Mouse (Mus musculus) urinary bladder, adult 2 months (tissue): ENCODE results near the gene Tmem52. TPM values are rescaled to one million over a fixed set of nuclear protein-coding genes. Genes with fewer than 3 reads are reported as not detected.

Source experiments
- DNase-seq: peaks from one replicate; pipeline ENCODE4 v3.0.0; 2022; ENCODE audit warnings: low spot score
- polyA plus RNA-seq: library from polyadenylated mRNA; depleted of rRNA; stranded (reverse); fragments of >200 nt; gene quantifications from 2 replicates; pipeline ENCODE4 v1.2.3, GENCODE M21; 2012; rRNA removed

The Tmem52 gene
- polyA plus RNA-seq, 1 experiment = 2.0 TPM

DNA sequence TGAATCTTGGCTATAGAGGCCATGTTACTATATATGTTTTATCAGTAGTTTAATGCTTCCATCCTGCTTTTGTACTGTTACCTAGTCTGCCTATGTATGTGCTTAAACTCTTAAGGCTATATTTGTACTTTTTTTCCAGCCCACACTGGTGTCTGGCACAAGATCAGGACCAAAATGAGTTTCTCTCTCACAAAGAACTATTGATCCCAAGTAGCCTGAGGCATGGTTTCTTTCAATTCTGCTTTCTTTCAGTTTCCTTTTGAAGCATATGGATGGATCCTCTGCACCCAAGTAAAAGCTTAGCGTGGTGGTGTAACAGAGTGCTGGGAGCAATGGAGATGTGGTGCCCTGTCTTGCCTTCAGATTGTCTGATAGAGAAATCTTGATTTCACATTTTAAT is 42.1 kb downstream of the Tmem52 start:
- DNase-seq = no peak

DNA sequence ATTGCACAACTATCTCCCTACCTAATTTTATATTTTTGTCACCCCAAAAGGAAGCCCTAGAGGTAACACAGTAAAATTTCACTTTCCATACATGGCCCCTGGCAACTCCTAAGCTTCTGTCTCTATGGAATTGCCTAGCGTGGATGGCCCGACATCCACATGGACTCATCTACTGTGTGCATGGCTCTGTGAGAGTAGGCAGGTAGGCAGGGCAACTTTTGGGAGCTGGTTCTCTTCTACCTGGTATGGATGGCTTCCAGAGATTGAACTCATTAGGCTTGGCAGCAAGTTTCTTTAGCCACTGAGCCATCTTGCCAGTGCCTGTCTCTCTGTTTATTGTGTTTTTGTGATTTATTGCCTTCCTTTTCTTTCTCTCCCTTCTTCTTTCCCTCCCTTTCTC is 45.9 kb downstream of the Tmem52 start:
- no peak for DNase-seq

- DNase-seq = no peak
These were observed 49.1 kb downstream of the Tmem52 start for GRCm38 (mm10) chr4:155517948-155518517.

Other genes starting within 250 kb of the Tmem52 start
- 43.6 and 67.2 TPM in 2 replicates for gene Ski, start 246.5 kb upstream of the Tmem52 start, polyA plus RNA-seq
- 47.5 and 51.8 TPM in 2 replicates for gene Faap20, start 219.3 kb upstream of the Tmem52 start, polyA plus RNA-seq
- gene Prkcz, start 107.8 kb upstream of the Tmem52 start, polyA plus RNA-seq = 16.3 and 17.3 TPM in 2 replicates
- gene Gabrd, start 71.0 kb upstream of the Tmem52 start, polyA plus RNA-seq = 0.53 and 0.74 TPM in 2 replicates
- 2.4 and 2.5 TPM in 2 replicates for gene Cfap74, start 59.9 kb upstream of the Tmem52 start, polyA plus RNA-seq
- gene Gnb1, start 22.2 kb downstream of the Tmem52 start, polyA plus RNA-seq = 328 and 338 TPM in 2 replicates
- 110 and 118 TPM in 2 replicates for gene Nadk, start 93.3 kb downstream of the Tmem52 start, polyA plus RNA-seq
- 6.1 and 7.8 TPM in 2 replicates for gene Slc35e2, start 132.3 kb downstream of the Tmem52 start, polyA plus RNA-seq
- 35.6 and 61.6 TPM in 2 replicates for gene Cdk11b, start 155.7 kb downstream of the Tmem52 start, polyA plus RNA-seq
- gene Gm10563, start 176.3 kb downstream of the Tmem52 start, polyA plus RNA-seq = not detected in 2 replicates
- gene Mmp23, start 184.3 kb downstream of the Tmem52 start, polyA plus RNA-seq = 138 and 226 TPM in 2 replicates
- gene Mib2, start 200.1 kb downstream of the Tmem52 start, polyA plus RNA-seq = 51.2 and 56.1 TPM in 2 replicates
- 18.5 and 20.1 TPM in 2 replicates for gene Fndc10, start 225.2 kb downstream of the Tmem52 start, polyA plus RNA-seq
- 119 and 148 TPM in 2 replicates for gene Ssu72, start 235.7 kb downstream of the Tmem52 start, polyA plus RNA-seq